20 mouse cellular contexts compared by ENCODE assay signal in the genomic region with DNA sequence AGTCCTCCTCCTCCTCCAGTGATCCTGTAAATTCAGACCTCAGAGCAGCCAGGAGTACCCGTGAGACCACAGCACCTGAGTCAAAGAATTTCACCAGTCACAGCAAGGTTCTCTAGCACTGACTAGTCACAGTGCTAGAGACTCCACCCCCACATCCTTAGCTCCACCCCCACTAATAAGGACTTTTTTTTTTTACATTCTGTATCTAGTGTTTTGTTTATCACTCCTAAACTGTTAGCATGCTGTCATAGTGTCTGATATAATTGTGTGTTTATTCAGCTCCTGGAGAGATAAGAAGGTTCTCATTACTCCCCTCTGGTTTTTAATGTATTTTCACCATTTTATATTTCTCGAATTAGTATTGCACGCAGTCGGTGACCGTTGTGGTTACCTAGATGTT. TPM values are rescaled to one million over a fixed set of nuclear protein-coding genes. Genes with fewer than 3 reads are reported as not detected.
A peak's percentile ranks its signal among the peaks of the same experiment; 100 is the strongest.
DNase-seq lines count a peak whose midpoint lies in the region; ATAC-seq and TF ChIP-seq lines count a peak whose summit lies in the region.
"Had no signal": no experiment of that assay in that cellular context is flagged by ENCODE, and none has a peak within 500 bp of the region (broad histone marks: within the 10 kb centered on the region; RNA-seq: fewer than 3 reads in every experiment).

No protein-coding gene starts in this region.

- no peak overlapping the region for H3K4me2 ChIP-seq in midbrain, embryonic 15.5 days
- H3K4me2 ChIP-seq in midbrain, embryonic 14.5 days (ENCODE audit: low read length), result no peak overlapping the region
- H3K4me2 ChIP-seq: forebrain, embryonic 12.5 days had no signal

- H3K9ac ChIP-seq in midbrain, embryonic 15.5 days, result no peak overlapping the region
- H3K9ac ChIP-seq in midbrain, embryonic 14.5 days (replicated peaks; ENCODE audit: low read length), result no peak overlapping the region
- no peak overlapping the region for H3K9ac ChIP-seq in ES-Bruce4 (ENCODE audit: low read depth, poor library complexity, severe bottlenecking)
- no peak overlapping the region for H3K9ac ChIP-seq in MEL (ENCODE audit: control insufficient read depth, low read depth, low read length, poor library complexity, severe bottlenecking)
- H3K9ac ChIP-seq: embryonic facial prominence, embryonic 13.5 days; forebrain, embryonic 12.5 days; forebrain, embryonic 15.5 days; hindbrain, embryonic 13.5 days had no signal

- DNase-seq in midbrain, embryonic 14.5 days, result no peak
- DNase-seq in MEL (ENCODE audit: low read depth, low spot score) (peak; percentile 71), liver (no peak)
- no peak for DNase-seq in thymus, adult 18-20 months
- no peak for DNase-seq in left cerebral cortex, adult 8-10 months (ENCODE audit: low spot score in 2 of 2)
- DNase-seq: adrenal gland, postnatal 36 days; cerebellum, adult 11 months; cerebellum, adult 8-10 months; cerebellum, postnatal 36 days; gastrocnemius, postnatal 36 days had no signal

- TF ChIP-seq CTCF in ES-Bruce4 (IDR thresholded peaks at IDR 0.05; ENCODE audit: low read depth, low read length) (no peak), MEL (IDR thresholded peaks at IDR 0.05 in 2 of 3, conservative IDR thresholded peaks at IDR 0.05 in 1 of 3; ENCODE audit: control insufficient read depth in 1 of 3, insufficient read depth in 1 of 3, low read depth in 2 of 3, low read length in 3 of 3, poor library complexity in 1 of 3, severe bottlenecking in 1 of 3) (no peak)

- no peaks in the 10 kb centered on the region for H3K79me2 ChIP-seq in MEL (ENCODE audit: control insufficient read depth, insufficient read depth, low read length, poor library complexity)

- no peak for TF ChIP-seq POLR2A in ES-Bruce4 (IDR thresholded peaks at IDR 0.05; ENCODE audit: insufficient read depth, low read length)
- no peak for TF ChIP-seq POLR2A in MEL (IDR thresholded peaks at IDR 0.05; ENCODE audit: control insufficient read depth in 1 of 2, insufficient read depth in 1 of 2, low read depth in 1 of 2, low read length in 2 of 2, poor library complexity in 1 of 2)

- H3K9me3 ChIP-seq in midbrain, embryonic 15.5 days, result no peaks in the 10 kb centered on the region
- H3K9me3 ChIP-seq in midbrain, embryonic 14.5 days (ENCODE audit: control insufficient read depth, low read length), result no peaks in the 10 kb centered on the region
- peaks cover 10% of the 10 kb centered on the region for H3K9me3 ChIP-seq in ES-Bruce4 (replicated peaks; ENCODE audit: control insufficient read depth, insufficient read depth, low read length, poor library complexity, severe bottlenecking)
- H3K9me3 ChIP-seq in MEL (replicated peaks; ENCODE audit: insufficient read depth, low read length), result no peaks in the 10 kb centered on the region
- H3K9me3 ChIP-seq: embryonic facial prominence, embryonic 10.5 days; forebrain, embryonic 12.5 days; forebrain, embryonic 15.5 days; hindbrain, embryonic 13.5 days had no signal

- no peak overlapping the region for H3K4me3 ChIP-seq in midbrain, embryonic 15.5 days
- H3K4me3 ChIP-seq in midbrain, embryonic 14.5 days (replicated peaks; ENCODE audit: low read depth, low read length), result no peak overlapping the region
- no peak overlapping the region for H3K4me3 ChIP-seq in ES-Bruce4 (ENCODE audit: low read depth, low read length)
- no peak overlapping the region for H3K4me3 ChIP-seq in MEL (ENCODE audit: control insufficient read depth in 1 of 2, insufficient read depth in 1 of 2, low read depth in 2 of 2, low read length in 2 of 2)
- H3K4me3 ChIP-seq: embryonic facial prominence, embryonic 13.5 days; forebrain, embryonic 12.5 days; hindbrain, embryonic 13.5 days had no signal

- 0 out of 2 replicates have a peak, but pooled peaks have one; percentile 48 for ATAC-seq in midbrain, embryonic 15.5 days (replicated peaks)
- ATAC-seq in midbrain, embryonic 14.5 days (ENCODE audit: low FRiP score, low TSS enrichment), result no peak
- peak; percentile 54 for ATAC-seq in megakaryocyte progenitor cell, adult 5-6 weeks (replicated peaks; ENCODE audit: poor library complexity)
- ATAC-seq: Patski had no signal

- H3K27ac ChIP-seq in midbrain, embryonic 15.5 days, result no peak overlapping the region
- no peak overlapping the region for H3K27ac ChIP-seq in midbrain, embryonic 14.5 days (replicated peaks; ENCODE audit: low read depth, low read length)
- H3K27ac ChIP-seq in ES-Bruce4 (ENCODE audit: insufficient read depth, low read length) (peak overlapping the region; percentile 47; the same call in 1 of the 2 replicates), MEL (ENCODE audit: control insufficient read depth, low read depth, low read length) (no peak overlapping the region)
- H3K27ac ChIP-seq: forebrain, embryonic 12.5 days; forebrain, embryonic 15.5 days; hindbrain, embryonic 10.5 days; hindbrain, embryonic 13.5 days had no signal

- TF ChIP-seq EP300 in ES-Bruce4 (IDR thresholded peaks at IDR 0.05; ENCODE audit: insufficient read depth, low read depth, low read length), result no peak
- TF ChIP-seq EP300 in MEL (IDR thresholded peaks at IDR 0.05; ENCODE audit: low read depth in 1 of 2, low read length in 2 of 2), result 0 out of 4 replicates have a peak, but pooled peaks of 1 of the 2 experiments have one; percentile 20

- 81% methylated on average over 5 of the region's 5 CpGs for WGBS in midbrain, embryonic 15.5 days
- WGBS in midbrain, embryonic 14.5 days, result 78% methylated on average over 5 of the region's 5 CpGs

- H3K36me3 ChIP-seq in midbrain, embryonic 15.5 days (replicated peaks), result no peaks in the 10 kb centered on the region
- no peaks in the 10 kb centered on the region for H3K36me3 ChIP-seq in midbrain, embryonic 14.5 days (ENCODE audit: control insufficient read depth, insufficient read depth, low read length)
- H3K36me3 ChIP-seq in ES-Bruce4 (ENCODE audit: control insufficient read depth, insufficient read depth, low read length, poor library complexity, severe bottlenecking), result no peaks in the 10 kb centered on the region
- peaks cover 0 to 8% of the 10 kb centered on the region in 2 experiments; a peak in 2 of 4 replicates for H3K36me3 ChIP-seq in MEL (ENCODE audit: control insufficient read depth in 1 of 2, insufficient read depth in 2 of 2, low read length in 2 of 2)
- H3K36me3 ChIP-seq: embryonic facial prominence, embryonic 10.5 days; embryonic facial prominence, embryonic 13.5 days; forebrain, embryonic 12.5 days; forebrain, embryonic 15.5 days; hindbrain, embryonic 10.5 days; hindbrain, embryonic 13.5 days had no signal

- TF ChIP-seq RAD21 in MEL (IDR thresholded peaks at IDR 0.05; ENCODE audit: low read depth, low read length), result no peak

- H3K4me1 ChIP-seq in midbrain, embryonic 15.5 days, result peaks cover 14% of the 10 kb centered on the region
- H3K4me1 ChIP-seq in midbrain, embryonic 14.5 days (ENCODE audit: control insufficient read depth, insufficient read depth, low read length), result peaks cover 15% of the 10 kb centered on the region; the same call in 1 of the 2 replicates
- H3K4me1 ChIP-seq in ES-Bruce4 (ENCODE audit: control insufficient read depth, insufficient read depth, low read length), result peaks cover 7% of the 10 kb centered on the region
- H3K4me1 ChIP-seq in MEL (ENCODE audit: control insufficient read depth in 1 of 2, insufficient read depth in 2 of 2, low read length in 2 of 2), result peaks cover 0 to 11% of the 10 kb centered on the region in 2 experiments; a peak in 2 of 4 replicates

- no peaks in the 10 kb centered on the region for H3K27me3 ChIP-seq in midbrain, embryonic 15.5 days (replicated peaks)
- H3K27me3 ChIP-seq in midbrain, embryonic 14.5 days (ENCODE audit: control insufficient read depth, insufficient read depth, low read length), result no peaks in the 10 kb centered on the region
- no peaks in the 10 kb centered on the region for H3K27me3 ChIP-seq in ES-Bruce4 (ENCODE audit: control insufficient read depth, insufficient read depth, low read length, poor library complexity, severe bottlenecking)
- H3K27me3 ChIP-seq in MEL (ENCODE audit: control insufficient read depth in 1 of 2, insufficient read depth in 2 of 2, low read length in 2 of 2), result no peaks in the 10 kb centered on the region
- H3K27me3 ChIP-seq: embryonic facial prominence, embryonic 13.5 days; forebrain, embryonic 12.5 days; forebrain, embryonic 15.5 days; hindbrain, embryonic 13.5 days; Patski had no signal

TF ChIP-seq in MEL, 35 proteins besides CTCF, POLR2A, EP300 and RAD21:
- TF ChIP-seq MAX (IDR thresholded peaks at IDR 0.05; ENCODE audit: low read length) (no peak), ZNF384 (IDR thresholded peaks at IDR 0.05; ENCODE audit: low read depth, low read length) (peak; percentile 92), MAFK (IDR thresholded peaks at IDR 0.05; ENCODE audit: borderline replicate concordance, low read depth, low read length) (no peak), CHD2 (IDR thresholded peaks at IDR 0.05; ENCODE audit: low read length) (no peak), TCF12 (IDR thresholded peaks at IDR 0.05; ENCODE audit: low read depth, low read length) (0 out of 2 replicates have a peak, but pooled peaks have one; percentile 6), MXI1 (IDR thresholded peaks at IDR 0.05; ENCODE audit: low read depth, low read length) (no peak), SMC3 (IDR thresholded peaks at IDR 0.05; ENCODE audit: low read depth, low read length) (no peak), GATA1 (IDR thresholded peaks at IDR 0.05; ENCODE audit: low read depth, low read length) (peak; percentile 52; the same call in 1 of the 2 replicates), MYC (IDR thresholded peaks at IDR 0.05; ENCODE audit: low read depth, low read length) (no peak), ETS1 (IDR thresholded peaks at IDR 0.05; ENCODE audit: low read depth, low read length) (0 out of 2 replicates have a peak, but pooled peaks have one; percentile 45)

RNA-seq across cellular contexts. Expression of a gene that starts 29.5 kb away (rescaled TPM):
- 42.1 and 42.3 TPM in 2 replicates for polyA plus RNA-seq in midbrain, embryonic 15.5 days (2015; fragmentation: Nextera tagmentation; extraction: Ambion mirVana)
- polyA plus RNA-seq in midbrain, embryonic 14.5 days (2014; fragmentation: Nextera tagmentation; extraction: Ambion mirVana), result 45.6 and 54.0 TPM in 2 replicates
- polyA plus RNA-seq in ES-Bruce4 (2011; ENCODE audit: insufficient read depth, insufficient read length, low read depth, missing spikeins) (141 and 152 TPM in 2 replicates), MEL (2012; ENCODE audit: insufficient read depth in 1 of 2, insufficient read length in 2 of 2, low read depth in 1 of 2, low replicate concordance in 2 of 2, missing spikeins in 1 of 2) (100 to 1,000 TPM; 165 to 242 TPM)
- 137 and 156 TPM in 2 replicates for total RNA-seq in MEL (2012; rRNA removed)
- total RNA-seq in megakaryocyte progenitor cell, adult 5-6 weeks (2015), result 96.1 and 99.7 TPM in 2 replicates
- total RNA-seq in megakaryocyte progenitor cell, adult 5-6 weeks (2017), result 120 and 136 TPM in 2 replicates
- total RNA-seq in left cerebral cortex, adult 8-10 months (2022), result 10 to 100 TPM; 56.2 to 60.7 (median 57.9) TPM
